Mouse (Mus musculus): ENCODE results near the gene Rgs3.

The Rgs3 gene

DNA sequence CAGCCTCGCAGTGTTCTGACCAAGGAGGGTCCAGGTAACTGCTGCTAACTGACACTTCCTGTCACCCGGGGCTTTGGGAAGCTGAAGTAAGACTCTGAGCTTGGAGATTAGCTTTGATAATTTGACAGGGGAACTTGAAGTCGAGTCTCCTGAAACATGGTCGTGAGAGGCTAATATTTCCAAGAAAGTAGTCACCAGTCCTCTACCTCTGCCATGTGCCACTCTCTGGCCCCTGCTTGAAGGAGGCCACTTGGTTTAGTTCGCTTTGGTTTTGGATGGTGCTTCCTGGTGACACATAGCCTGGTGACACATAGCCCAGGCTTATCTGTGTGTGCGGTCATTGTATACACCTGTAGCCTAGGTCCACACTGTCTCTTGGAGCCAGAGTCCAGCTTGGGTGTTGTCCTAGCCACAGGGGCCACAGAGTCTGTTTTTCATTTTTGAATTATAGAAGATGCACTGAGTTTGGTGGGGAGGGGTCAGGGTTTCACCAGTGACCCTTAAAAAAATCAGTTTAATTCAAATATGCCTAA, at the start of gene Rgs3:
Gene Rgs3, plus strand, starts transcription at position 51 of the 533 bp plus-strand sequence.
- no peak for DNase-seq (ENCODE audit: low read depth, low spot score)

DNA sequence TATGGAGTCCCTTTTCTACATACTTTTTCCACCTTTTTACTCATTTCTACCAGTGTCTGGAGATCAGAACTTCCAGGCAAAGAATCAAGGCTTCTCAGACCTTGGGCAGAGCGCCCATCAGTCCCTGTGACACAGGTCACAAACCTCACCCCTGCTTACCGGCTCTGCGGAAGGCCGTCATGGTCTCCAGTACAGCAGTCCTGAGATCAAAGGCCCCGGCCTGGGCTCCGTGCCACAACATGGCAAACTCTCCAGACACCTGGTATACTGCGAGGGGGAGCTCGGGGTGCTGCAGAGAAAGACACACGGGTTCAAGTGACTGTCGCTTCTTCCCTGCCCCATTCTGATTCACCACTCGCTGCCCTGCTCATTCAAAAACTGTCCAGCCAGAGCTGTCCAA, 49.7 kb upstream of the Rgs3 start:
- DNase-seq (ENCODE audit: low read depth, low spot score) = no peak

DNA sequence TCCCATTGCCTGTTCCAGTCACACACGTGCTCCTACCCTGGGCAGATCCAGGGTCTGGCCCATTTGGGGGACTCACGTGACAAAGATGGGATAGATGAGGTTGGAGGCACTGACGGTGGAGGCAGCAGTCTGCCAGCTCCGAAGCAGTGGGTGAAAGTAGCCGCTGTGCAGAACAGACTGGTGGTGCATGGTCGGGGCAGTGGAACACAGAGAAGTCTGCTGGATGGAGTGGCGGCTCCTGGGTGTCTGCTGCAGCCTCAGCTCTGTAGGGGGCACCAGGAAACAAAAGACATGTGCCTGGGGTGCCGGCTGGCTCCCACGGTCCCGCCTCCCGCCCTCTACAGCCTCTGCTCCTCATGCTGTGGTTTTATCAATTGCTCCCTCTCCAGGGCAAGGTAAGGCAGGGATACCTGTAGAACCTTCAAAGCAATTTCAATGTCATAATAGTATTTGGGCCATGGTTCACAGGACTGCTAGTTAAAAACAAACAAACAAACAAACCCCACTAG, 45.6 kb upstream of the Rgs3 start:
- no peak for DNase-seq (ENCODE audit: low read depth, low spot score)

DNA sequence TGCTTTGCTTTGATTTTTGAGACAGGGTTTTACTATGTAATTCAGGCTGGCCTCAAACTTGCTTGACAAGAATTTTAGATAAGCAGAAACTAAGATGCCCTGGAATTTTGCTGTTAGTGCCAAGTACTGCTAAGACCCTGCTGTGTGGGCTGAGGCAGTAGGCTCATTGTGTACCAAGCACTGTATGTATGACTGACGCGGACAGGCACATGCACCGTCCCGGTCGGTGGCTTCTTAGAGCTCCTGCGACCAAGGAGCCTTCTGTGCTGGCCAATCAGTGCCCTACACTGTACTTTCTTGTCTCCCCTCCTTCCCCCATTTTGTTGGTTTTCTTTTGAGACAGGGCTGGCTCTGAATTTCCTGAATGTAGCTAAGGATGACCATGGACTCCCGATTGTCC, 44.7 kb upstream of the Rgs3 start:
- no peak for DNase-seq (ENCODE audit: low read depth, low spot score)

DNA sequence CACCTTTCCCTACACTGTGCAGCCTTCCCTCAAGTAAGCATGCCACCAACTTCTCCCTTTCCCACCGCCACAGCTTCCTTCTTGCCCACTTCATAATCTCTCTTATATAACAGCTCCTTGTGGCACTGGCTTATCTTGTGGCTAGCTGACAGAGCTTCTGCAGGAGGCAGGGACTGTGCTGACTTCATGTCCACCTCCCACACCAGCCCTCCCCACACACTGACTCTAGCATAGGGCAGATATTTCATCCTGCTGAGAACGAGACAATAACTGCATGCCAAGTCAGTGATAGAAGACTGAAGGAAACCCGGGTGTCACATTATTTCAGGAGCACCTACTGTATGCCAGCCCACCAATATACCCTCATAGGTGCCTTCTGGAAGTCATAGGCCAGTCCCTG, 44.2 kb upstream of the Rgs3 start:
- DNase-seq (ENCODE audit: low read depth, low spot score) = no peak

DNA sequence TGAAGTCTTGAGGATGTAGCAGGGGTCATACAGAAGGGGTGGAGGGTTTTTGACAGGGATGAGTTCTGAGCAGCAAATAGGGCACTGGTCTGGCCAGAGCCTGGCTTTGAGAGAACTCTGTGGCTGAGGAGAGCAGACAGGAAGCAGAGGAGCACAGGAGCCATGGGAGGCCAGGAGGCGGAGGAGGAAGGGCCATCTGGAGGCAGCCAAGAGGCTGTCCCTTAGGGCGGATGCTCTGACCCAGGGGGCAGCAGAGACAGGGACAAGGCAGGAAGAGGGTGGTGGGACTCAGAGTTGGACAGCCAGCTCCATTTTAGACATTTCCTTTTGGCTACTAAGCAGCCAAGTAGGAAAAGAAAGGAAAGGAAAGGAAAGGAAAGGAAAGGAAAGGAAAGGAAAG, 43.6 kb upstream of the Rgs3 start:
- DNase-seq (ENCODE audit: low read depth, low spot score) = no peak

DNA sequence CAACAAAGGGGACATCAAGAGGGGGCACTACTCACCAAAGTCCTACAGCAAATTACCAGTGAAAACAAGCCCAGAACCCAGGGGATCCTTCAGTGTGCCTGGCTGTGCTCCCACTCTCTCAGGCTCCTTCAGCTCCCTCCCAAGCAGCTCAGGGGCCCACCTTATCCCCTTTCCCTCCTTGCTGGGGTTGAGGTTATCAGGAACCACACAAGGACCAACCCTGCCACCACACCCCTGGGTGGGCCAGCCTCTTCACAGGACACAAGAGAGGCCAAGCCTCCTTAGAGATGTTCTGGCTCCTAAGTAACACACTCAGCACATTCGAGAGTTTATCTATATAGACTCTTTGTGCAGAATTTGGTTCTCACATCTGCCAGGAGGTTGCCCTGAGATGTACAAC, 43.1 kb upstream of the Rgs3 start:
- no peak for DNase-seq (ENCODE audit: low read depth, low spot score)

DNA sequence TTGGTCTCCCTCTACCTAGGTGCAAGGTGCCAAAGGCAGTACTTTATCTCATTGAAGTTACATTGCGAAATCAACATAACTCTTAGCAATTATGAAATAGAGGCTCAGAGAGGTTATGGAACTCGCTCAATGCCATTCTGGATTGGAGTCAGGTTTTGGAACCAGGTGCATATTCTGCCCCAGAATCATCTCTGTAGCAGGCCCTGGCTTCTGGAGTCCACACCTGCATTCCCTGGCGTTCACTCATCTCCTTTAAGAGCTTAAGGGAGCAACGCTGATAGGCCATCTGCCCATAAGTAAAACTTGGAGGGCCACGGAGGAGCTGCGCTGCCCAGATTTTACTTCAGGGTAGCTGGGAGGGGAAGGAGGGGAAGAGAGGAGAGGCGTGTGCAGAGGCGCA, 42.6 kb upstream of the Rgs3 start:
- no peak for DNase-seq (ENCODE audit: low read depth, low spot score)

DNA sequence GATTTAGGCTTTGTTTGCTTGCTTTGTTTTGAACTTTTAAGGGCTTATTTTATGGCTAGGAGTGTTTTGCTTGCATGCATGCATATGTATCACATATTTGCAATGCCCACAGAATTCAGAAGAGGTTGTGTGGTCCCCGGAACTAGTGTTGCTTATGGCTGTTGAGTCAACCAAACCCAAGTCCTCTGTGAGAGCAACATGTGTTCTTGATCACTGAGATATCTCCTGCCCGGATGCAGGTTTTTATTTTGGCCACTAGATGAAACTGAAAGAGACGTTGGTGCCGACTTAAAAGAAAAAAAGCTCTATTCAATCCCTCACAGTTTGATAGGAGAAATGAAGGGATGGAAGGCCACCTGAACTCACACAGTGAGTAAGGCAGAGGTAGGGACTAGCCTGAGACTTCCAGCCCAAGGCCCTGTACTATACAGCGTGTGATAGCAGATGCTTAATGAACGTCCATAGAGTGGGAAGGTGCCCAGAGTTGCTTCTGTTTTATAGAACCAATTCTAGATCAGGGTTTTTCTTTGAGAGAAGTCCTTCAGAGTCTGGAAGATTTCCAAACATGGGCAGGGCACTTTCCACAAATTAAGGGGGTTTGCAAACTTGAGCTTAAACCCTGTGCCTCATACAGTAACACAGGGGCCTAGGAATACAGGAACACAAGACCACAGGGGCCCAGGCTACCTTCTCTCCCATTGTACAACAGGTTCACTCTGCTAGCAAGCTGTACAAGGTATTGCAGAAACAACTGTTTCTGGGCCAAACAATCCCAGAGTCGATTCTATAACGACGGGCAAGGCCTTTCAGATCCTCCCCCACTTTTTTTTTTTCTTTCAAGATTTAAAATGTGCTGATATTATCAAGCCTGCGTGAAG, 41.9 kb upstream of the Rgs3 start:
- DNase-seq (ENCODE audit: low read depth, low spot score) = no peak

DNA sequence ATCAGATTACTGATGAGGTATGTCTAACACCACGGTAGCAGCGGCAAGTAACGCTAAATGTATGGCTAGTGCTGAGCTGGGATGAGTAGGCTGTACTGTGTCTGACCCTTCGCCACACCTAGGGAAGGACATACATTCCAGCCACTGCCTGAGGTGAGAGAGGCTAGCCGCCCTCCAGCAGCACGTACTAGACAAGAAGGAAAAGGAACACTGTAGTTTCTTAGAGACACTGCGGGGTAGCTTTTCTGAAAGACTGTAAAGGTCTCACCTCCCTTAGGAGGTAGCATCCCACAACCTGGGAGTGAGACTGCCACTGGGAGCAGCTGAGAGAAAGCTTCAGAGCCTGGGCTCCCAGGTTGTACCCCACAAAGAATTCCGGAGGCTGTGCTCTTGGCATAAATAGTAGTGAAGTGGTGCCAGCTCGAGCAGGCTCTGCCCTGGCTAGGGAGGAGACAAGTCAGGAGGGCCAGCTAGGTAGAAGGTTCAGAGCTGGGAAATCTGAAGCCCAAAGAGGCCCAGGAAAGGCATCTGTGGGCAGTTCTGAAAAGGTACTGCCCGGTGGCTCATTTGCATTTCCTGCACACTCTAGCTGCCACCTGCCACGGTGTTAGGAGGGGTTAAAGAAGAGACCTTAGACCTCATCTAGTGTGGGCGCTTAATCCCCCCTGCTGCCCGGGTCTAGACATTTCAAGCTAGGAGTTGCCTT, 41.1 kb upstream of the Rgs3 start:
- no peak for DNase-seq (ENCODE audit: low read depth, low spot score)

DNA sequence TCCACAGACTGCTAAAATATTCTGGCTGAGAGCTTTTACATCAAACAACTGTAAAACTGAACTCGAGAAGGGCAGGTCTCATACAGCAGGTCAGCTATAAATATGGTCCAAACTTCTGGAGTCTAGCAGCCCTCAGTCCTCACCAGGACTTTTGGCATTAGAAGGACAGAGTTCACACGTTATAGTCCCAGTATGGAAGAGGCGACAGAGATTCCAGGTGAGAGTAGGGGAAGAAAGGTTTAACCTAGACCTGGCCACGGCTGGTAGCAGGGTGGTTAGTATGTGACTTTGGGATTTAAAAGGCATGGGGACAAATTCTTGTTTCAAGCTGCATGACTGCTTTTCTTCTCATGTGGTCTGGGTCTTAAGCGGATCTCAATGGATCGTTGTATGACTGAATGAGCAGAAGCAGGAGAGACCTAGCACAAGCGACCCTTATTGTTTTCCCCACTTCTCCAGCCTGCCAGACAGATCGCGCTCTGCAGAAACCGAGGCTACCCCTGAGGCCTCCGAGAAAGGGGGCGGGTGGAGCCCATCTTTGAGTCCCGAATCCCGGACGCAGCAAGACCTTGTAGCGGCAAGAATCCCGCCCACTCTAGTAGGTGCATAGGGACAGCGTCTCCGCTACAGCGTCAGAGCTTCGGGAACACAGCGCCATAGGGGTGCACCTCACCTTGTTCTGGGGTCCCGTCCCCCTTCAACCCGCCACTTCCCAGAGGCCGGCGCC, 40.4 kb upstream of the Rgs3 start:
- DNase-seq (ENCODE audit: low read depth, low spot score) = no peak

DNA sequence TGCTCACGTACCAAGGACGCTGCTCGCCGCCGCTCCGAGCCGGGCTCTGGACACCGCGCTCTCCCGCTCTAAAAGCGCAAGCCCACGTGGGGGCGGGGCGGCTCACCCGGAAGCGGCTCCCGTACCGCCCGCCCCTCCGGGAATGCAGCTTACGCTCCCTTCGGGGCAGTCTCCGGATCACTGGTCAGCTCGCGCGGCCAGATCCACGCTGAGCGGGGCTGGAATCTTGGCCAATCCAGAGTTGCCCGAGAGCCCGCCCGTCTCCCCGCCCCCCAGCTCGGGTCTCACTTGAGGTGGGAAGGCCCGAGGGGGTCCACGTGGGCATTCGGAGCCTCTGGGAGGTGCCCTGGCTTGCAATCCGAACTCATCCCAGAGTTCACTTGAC, 39.8 kb upstream of the Rgs3 start, which contains the start of gene Alad:
Gene Alad, minus strand, starts transcription at position 70 of the 385 bp plus-strand sequence.
- DNase-seq (ENCODE audit: low read depth, low spot score) = peak; percentile 51

DNA sequence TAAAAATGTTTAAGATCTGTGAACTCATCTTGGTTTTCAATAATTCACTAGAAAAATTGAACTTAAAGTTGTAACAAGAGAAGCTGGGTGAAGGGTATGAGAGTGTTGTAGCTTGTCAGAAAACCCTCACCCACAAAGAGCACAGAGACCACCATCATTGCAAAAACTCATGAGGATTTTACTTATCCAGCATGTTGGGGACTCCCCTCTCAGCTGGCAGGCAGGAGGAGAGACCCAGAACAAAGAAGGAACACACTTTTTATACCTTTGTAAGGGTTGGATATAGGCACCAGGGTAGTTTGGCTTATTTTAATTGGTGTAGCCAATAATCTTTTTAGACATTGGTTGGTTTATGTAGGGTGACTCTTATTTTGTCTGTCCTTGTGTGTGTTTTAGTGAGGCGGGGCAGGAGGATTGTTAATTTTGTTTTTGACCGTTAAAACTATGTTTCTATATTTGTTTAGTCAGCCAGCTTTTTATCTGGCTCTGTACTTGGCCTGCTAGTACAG, 38.7 kb upstream of the Rgs3 start:
- DNase-seq (ENCODE audit: low read depth, low spot score) = no peak

DNA sequence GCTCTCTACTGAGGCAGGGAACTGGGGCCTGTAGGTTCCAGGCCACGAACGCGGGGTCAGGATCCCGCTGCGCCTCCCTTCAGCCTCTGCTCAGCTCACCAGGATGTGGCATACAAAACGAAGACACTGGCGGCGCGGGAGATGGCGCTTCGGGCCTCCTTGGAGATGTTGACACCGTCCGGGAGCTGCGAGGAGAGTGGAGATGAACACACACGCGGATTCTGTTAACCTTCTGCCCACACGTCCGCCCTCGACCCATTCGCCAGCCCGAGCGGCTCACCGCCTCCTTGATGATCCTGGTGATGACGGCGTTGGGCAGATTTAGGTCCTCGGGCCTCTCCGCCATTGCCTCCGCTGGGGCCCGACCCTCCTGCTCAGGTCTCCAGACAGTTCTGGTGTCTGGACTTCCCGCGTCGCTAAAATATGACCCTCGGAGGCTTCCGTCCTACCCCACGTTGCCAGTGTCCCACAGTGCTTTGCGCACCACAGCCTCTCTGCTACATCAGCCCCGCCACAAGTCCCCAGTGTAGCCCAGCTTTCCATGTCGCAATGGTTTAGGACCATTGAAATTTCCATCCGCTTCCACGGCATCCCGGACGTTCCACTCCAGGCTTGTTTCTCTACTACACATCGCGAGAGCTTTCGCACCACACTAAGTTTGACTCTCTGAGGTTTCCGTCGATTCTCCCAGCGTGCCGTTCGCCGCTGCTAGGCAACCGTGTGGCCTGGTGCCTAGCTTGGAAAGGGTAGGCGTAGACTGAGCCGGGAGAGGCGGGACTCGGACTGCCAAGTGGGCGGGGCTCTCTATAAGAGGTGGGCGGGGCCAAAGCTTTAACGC, 34.8 kb upstream of the Rgs3 start, which contains the start of the genes Pole3 and 4933430I17Rik:
Gene Pole3, minus strand, starts transcription at position 418 of the 838 bp plus-strand sequence.
Gene 4933430I17Rik, plus strand, starts transcription at position 719 of the 838 bp plus-strand sequence.
- peak; percentile 94 for DNase-seq (ENCODE audit: low read depth, low spot score)

DNA sequence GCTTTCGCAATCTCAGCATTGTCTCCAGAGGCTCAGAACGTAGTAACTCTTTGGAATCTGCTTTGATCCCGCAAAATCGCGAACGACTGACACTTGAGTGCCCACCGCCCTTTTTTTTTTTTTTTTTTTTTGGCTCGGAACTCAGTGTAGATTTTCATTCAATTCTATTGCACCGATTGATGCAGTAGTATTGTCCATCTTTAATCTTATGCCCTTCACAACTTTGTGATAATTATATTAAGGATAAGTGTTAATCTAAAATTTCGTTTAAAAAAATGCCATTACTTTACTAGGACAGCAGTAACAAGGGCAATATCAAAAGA, 34.2 kb upstream of the Rgs3 start:
- no peak for DNase-seq (ENCODE audit: low read depth, low spot score)

DNA sequence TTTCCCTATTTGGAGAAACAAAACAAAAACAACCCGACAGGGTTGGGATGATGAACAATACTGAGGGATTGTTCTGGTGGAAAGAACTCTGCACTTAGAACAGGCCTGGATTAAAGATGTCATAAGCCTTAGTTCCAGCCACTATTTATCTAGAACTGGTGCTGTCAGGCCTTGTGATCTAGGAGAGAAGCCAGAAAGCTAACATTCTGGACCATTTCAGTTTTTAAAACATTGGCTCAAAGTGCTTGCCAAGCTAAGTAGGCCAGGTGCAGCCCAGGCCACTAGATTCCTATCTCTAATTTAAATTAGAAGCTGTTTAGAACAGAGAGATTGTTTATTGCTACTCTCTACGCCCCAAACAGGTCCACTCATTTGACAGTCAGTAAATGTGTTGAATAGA, 33.4 kb upstream of the Rgs3 start:
- DNase-seq (ENCODE audit: low read depth, low spot score) = no peak

DNA sequence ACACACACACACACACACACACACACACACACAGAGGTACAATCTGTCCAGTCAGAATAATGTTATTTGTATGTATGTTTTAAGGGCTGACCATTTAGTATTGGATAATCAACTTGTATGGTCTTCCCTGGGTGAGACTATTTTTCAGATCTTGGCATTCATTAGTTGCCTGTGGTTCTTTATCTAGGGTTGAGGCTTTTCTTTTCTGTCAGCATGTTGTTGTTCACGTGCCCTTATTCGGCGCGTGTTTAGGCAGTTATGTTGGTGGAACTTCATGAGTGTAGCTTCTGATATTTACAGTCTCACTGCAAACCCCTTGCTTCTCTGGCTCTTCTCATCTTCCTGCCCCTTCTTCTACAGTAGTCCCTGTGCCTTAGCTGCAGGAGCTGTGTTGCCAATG, 32.0 kb upstream of the Rgs3 start:
- DNase-seq (ENCODE audit: low read depth, low spot score) = no peak

DNA sequence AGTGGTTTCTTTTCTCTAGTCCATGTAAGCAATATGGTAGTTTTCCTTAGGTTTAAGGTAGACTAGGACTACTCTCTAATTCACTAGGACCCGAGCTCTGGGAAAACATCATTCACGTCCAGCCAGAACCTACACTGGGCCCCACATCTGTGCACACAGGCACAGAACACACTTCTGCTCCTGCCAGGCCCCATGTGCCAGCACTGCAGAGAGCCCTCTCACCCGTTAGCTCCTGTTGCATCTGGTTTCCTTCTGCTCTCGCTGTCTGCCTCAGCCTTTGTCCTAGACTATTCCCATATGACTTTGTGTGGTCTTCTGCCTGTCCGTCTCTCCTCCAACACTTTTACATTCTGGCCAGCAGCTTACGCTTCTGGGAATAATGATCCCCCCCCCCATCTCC, 25.9 kb upstream of the Rgs3 start:
- no peak for DNase-seq (ENCODE audit: low read depth, low spot score)

DNA sequence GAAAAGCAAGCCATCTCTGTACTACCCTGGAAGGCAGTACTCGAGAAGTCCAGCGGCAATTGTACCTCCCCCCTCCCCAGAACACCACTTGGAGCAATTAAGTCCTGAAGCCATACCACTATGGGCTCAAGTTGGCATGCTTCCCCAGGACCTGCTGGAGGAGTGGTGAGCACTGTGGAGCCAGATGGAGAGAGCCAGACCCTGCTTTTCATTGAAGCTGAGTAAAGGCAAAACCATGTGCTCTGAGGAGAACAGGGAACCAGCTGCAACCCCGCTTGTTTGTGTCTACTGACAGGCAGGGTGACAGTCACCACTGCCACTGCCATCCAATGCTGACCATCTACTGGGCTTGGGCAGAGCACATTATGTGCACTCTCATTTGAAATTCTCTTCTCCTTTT, 17.8 kb upstream of the Rgs3 start:
- no peak for DNase-seq (ENCODE audit: low read depth, low spot score)

DNA sequence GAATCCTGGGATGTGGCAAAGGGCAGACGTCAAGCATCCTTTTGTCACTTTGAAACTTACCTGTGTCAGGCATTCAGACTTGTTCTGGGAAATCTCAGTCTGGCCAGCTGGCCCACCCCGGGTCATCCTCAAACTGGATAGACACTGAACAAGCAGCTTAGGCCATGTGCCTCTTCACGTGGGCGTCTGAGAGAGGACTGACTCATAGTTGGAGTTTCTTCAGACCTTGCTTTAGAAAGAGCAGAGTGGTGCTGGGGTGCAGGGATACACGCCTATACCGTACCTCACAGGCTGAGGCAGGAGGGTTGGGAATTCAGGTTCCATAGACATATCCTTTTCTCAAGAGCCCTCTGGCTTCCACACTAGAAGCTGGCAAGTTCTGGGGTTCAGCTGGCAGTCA, 15.9 kb upstream of the Rgs3 start:
- no peak for DNase-seq (ENCODE audit: low read depth, low spot score)

DNA sequence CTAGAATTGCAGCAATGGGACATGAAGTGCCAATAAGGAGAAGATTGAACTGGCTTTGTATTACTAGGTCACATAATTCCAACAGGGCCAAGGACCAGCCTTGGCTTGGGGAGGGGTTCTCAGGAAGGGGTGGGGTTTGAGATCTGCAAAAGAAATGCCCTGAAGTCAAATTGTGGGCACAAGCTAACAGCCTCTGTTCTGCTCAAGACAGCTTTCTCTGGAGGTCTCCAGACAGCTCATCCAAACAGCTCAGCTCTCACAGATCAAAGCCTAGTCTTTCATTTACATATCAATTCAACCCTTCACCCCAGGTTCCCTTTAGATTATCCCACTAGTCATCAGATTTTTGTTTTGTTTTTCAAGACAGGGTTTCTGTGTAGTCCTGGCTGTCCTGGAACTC, 14.8 kb upstream of the Rgs3 start:
- DNase-seq (ENCODE audit: low read depth, low spot score) = no peak
